Mouse (Mus musculus) heart, adult 11 months (tissue): ENCODE results near the gene Maml3.

ENCODE experiments used
- DNase-seq: peaks from one replicate; pipeline ENCODE4 v3.0.0; 2022

Maml3 gene

DNA sequence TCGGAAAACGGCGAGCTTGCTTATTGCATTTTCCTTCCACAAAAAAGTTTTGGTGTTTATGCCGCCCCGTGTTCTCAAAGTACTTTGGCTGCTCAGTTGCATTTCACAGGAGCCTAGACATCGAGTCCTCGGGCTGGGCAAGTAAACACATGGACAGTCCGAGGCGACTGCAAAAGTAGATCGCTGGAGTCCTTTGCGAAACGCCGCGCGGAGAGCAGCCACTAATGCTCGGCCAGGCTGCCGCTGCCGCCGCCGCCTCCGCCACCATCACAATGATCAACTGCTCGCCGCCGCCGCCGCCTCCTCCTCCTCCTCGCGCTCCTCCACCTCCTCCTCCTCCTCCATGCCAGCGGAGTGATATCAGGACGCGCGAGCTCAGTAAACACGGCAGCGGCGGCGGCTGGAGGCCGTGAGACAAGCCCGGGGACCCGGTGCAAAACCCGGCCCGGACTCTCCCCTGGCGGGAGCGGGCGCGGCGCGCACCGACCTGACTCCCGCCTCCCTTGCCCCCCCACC, at the start of gene Maml3:
Gene Maml3, minus strand, starts transcription at position 441 of the 516 bp plus-strand sequence.
- peak; percentile 99 for DNase-seq

DNA sequence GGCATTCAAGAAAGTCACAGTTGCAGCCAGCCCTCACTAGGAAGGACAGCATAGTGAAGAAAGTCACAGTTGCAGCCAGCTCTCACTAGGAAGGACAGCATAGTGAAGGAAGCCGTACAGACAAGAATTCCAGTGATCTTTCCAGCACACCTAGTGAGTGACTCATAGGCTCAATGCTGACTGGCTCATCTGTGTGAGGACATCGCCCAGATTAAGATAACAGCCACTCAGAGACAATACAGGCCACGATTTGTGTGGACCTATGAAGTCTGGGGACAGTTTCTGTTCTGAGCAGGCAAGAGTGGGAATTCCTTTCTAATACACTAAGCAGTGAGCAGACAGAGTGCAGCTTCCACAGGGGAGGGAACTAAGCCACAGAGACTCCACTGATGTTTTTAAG, 46.3 kb upstream of the Maml3 start:
- DNase-seq, result peak; percentile 69

DNA sequence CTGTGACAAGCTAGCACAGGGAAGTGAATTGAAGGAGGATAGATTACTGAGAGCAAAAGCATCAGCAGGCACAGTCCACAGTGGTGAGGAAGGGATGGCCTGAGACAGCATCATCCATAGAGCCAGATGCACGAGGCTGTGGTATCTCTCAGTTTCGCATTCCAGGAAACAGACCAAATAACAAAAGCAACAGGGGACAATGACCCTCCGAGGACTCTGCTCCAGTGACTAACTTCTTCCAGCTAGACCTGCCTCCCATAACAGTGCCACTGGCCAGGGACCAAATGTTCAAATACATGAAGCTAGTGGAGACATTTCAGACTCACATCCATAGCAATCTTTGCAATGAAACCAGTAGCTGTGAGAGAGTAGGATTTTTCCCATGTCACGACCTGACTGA, 43.4 kb upstream of the Maml3 start:
- DNase-seq, result peak; percentile 69

DNA sequence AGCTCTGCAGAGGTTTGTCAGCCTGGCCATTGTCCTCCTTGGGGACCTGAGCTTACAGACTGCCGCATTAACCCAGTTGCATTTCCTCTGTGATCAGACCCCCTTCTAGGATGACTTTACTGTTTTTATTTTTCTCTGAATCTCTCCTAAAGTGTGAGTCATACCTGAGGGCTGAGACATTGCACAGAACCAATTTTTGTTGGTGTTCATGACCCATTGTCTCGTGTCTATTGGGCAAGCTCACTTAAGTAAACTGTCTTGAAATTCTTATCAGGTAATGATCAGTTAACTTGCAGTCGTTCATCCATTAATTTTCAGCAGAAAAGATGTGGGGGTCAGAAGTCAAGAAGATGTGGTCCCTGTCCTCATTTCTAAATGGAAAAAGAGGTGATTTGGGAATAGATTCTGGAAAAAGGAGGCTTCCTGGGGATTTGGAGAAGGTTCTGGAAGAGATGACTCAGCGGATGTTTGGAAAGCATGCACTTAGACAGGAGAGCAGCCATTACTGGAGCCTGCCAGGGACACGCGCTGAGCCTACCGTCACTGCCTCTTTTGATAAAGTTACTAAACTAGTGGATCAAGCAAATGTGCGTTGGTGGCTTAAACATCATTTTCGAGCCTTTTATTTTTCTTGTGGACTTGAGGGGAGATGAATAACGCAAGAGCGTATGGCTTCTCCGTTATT, 40.0 kb upstream of the Maml3 start:
- DNase-seq, result peak; percentile 61

DNA sequence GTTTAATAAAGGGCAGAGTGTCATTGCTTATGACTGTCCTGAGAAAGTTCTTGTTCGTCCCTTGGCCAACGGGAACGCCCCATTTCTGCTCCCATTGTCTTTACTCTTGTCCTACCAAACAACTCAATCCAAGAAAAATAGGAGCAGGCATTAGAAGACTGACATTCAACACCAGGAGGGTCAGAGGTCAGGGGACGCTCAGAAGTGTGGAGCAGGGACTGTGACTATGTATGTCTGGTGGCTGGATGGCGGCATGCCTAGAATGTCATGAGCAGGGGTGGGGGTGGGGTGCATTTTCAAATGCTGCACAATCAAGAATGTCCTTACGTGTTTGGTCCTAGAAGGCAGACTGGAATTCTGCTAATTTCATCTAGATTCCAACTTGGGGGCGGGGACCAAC, 38.1 kb upstream of the Maml3 start:
- peak; percentile 42 for DNase-seq

DNA sequence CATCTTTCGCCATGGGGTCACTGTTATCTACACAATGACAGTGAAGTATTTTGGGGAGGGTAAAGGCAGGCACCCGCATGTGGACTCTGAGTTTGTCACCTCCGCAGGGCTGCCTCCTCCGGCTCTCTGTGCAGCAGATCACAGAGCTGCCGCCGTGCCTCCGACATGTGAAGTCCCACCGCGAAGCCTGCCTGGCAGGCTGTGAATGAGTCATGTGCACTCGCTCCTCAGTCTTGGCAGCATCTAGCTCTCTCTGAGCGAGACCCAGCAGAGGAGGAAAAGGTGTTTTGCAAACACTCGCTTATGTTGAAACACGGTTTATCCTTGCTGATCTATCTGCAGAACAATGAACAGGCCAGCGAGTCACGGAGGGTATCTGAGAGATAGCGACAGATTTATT, 35.3 kb upstream of the Maml3 start:
- peak; percentile 86 for DNase-seq

DNA sequence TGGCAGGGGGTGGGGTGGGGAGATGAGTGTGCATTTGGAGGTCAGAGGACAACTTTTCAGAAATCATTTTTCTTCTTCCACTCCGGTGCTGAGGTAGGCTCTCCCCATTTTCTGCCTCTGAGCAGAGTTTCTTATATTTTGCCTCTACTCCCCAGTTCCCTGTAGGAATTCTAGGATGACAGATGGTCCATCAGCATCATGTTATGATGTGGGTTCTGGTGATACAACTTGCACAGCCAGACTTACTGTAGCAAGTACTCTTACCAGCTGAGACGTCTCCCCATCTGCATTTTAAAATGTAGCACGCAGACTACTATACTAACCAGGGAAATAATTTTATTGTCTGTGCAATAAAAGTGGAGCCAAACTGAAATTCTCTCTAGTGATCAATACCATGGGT, 20.5 kb upstream of the Maml3 start:
- no peak for DNase-seq

DNA sequence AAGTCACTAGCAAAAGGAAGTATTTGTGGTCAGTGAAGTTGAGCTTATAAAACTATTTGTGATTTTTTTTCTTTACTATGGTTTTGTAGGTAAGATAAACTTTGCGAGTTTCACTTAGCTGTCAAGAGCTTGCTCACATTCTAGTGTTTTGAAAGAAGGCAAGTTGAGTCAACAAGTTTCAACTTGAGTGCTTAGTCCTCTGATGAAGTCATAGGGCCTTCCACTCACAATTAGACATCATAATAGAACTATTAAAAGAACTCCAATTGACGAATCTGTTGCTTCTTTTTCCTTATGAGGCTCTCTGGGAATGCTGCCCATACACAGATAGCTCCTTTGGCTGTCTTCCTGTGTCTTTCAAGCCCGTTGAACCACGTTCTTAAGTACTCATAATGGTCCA, 16.0 kb upstream of the Maml3 start:
- DNase-seq, result no peak

DNA sequence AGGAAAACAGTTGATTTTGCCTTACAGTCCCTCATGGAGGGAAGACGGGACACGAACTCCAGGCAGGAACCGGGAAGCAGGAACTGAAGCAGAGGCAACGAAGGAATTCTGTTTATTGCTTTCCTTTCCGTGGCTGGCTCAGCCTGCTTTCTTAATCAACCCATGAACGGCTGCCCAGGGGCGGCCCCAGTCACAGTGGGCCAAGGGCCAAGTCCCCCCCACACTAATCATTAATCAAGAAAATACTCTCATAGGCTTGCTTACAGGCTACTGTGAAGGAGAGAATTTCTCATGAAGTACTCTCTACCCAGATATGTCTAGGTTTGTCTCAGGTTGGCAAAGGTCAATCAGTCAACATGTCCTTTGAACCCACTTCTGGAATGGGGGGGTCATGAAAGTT, 14.3 kb upstream of the Maml3 start:
- DNase-seq, result no peak

DNA sequence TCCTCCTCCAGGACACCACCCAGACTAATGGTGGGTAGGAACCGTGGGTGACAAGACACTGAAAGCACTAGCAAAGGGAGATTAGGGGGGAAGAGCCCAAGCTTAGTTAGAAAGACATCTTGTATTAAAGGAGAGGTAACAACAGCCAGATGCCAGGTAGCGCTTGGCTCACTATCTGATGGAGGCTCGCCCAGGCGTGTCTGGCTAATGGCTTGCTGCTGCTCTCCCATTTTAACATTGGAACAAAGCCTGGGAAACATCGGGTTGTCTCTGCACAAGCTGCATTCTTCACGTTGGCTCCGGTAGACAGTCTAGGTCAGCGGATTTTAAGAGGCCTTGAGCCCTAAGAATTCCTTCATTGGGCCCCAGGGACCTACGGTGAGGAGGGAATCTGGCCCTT, 10.5 kb upstream of the Maml3 start:
- DNase-seq, result no peak

DNA sequence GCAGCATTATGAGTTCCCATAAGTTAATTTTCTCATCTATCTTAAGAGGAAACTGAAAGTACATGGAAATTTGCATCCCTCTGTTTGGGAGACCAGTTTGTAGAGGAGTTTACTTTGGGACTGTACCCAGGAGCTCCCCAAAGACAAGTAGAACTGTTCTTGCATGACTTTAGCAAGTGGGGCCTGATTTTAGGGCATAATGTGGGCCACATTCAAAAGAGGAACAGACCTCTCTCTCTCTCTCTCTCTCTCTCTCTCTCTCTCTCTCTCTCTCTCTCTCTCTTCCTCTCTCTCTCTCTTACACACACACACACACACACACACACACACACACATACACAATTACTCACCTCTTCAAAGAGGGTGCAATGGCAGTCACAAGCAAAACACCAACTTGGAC, 3.2 kb upstream of the Maml3 start:
- no peak for DNase-seq

DNA sequence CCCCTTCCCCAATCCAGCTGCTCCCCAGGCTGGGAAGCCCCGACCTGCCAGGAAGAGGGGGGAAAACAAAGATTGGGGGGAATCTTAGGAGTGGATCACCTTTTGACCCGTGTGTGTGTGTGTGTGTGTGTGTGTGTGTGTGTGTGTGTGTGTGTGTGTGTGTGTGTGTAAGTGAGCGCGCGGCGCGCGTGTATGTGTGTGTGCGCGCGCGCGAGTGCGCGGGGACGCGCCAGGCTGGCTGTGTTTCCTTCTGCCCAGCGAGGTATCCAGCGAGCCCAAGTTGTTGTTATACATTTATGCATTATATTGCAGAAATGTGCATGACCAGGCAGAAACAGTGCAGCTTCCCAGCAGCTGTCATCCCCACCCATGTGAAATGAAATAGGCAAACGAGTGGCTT, 280 bp upstream of the Maml3 start:
- peak; percentile 95 for DNase-seq

DNA sequence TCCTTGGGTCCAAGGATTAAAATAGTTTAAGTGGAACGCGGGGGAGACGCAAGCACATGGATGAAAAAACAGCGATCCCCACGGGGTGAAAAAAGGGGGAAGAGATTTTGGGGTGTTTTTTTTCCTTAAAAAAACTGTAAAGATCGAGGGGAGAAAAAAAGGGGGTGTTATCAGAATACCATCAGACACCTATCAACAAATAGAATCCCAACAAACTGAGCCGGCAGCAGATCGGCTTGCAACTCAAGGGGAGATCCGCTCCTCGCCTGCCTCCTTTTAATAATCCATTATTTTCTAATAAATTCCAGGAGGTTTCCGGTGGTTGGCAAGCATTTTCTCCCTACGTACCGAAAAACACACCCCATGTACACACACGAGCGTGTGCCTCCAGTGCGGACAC, 668 bp downstream of the Maml3 start:
- DNase-seq, result peak; percentile 89

DNA sequence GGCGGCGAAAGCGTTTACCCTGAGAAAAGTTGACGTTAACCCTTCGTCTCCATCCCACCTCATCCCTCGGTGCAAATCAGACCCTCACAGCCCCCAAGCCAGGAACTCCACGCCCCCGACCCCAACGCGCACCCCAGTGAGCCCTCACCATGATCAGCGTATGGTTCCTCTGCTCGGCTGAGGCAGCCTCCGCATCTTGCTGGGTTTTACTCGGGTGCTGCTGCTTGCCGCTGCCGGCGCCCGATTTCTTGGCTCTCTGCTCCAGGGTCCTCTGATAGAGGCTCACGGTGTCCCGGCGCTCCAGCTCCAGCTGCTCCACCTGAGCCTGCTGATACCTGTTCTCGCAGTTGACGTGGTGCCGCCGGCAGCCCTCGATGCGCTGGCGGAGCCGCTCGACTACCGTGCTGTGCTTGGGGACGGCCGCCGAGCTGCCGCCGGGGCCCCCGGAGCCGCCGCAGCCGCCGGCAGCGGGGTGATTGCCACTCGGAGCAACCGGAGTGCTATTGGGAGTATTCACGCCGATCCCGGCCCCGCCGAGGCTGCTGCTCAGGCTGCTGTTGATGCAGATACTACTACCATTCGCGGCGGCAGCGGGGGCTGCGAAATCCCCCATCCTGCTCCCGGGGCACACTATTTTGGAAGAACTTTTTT, 1.2 kb downstream of the Maml3 start:
- peak; percentile 97 for DNase-seq

DNA sequence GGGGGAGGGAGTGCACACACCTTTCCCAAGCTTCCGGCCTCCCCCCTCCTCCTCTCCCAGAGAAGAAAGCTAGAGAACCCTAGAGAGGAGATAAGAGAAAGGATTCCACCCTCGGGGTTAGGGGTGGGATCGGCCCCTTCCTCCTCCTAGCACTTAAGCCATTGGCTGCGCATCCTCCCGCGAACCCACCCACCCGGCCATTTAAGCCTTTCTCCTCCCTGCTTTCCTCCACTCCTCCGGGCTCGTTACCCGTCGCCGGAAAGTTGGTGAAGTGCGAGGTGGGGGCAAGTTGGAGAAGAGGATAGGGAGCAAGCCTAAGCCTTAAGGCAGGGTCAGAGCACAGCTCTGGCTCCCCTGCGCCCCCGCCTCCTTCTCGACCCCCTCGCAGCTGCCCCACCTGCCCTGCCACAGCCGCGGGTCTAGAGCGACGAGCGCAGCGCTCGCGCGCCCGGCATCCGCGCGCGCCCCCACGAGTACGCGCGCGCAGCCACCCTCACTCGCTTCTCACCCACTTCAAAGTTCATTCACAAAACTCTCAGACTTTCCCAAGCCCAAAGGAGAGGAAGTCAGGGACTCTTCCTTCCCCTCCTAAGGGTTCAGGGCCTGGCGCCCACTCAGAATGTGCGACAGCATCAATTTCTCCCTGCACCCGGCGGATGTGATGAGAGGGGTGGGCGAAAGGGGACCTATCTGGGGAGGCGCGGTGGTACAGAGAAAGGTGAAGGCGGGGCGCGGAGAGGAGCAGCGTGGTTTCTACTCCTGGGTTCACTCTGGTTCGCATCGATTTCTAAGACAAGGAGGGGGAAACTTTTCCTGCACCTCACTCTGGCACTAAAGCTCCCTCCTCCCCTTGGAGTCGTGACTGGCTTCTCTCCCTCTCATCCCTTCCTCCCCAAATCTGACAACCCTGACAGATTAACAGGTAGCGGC, 2.0 kb downstream of the Maml3 start:
- DNase-seq, result peak; percentile 99

DNA sequence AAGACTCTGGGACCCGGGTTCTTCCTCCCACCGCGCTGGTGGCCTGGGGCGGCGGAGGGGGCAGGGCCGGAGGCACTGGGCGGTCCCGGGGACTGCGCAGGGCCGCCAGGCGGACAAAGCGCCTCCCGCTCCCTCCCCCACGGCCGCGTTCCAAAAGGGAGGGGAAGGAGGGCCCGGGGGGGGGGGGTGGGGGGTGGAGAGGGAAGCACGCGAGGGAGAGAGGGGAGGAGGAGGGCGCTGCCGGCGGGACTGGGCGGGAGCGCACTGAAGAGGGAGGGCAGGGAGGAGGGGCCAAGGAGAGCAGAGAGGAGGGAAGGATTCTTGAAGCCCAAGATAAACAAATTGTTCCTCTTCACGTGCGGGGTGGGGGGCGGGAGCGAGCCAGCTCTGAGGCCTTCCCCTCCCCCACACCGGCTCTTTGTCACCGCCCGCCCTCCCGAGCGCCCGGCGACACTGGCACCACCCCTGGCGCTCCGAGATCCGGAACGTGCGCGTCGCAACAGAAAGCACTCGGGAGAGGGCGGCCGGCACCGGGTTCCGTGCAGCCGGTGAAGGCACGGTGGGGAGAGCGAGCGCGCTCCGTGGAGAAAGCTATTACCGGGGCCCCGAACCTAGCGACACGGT, 2.8 kb downstream of the Maml3 start:
- peak; percentile 99 for DNase-seq

DNA sequence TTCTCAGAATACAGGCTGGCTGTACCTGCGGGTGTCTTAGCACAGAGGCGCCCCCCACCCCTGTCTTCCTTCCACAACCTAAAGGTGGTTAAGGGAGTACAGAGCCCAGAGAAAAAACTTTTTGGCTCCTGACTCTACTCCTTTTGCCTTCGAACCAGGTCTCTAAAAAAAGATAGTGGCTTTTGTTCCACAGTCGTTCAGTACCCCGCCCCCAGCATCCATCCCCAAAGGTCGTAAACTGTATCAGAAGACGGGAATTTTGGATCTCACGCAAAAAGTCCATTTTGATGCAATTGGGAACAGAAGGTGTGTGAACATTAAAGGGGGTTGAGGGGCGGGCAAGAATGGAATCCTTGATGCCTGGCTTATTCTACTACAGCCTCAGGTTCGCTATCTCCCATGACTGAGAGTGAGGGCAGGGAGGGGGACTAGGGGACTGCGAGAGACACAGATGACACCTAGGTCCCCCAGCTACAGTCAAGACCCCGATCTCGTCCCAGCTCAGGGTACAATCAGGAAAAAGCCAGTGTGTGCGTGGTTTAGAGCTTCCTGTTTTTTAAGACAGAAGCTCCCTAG, 3.4 kb downstream of the Maml3 start:
- no peak for DNase-seq

DNA sequence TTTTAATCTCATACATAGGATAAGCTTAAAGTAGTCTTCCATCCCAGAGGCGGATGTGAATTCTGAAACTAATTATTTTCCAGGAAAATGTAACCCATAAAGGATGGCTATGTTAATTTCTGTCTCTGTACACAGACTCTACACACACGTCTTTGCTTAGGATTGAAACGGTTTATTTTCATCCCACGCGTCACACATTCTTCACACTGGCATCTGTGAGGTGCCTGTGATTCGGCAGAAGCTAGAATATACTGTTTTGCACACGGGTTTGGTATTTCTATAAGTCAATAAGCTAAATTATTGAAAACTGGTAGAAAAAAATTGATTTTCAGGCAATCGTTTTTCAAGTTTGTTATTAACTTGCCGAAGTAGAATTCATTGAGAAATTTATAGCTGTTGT, 4.0 kb downstream of the Maml3 start:
- DNase-seq, result no peak

DNA sequence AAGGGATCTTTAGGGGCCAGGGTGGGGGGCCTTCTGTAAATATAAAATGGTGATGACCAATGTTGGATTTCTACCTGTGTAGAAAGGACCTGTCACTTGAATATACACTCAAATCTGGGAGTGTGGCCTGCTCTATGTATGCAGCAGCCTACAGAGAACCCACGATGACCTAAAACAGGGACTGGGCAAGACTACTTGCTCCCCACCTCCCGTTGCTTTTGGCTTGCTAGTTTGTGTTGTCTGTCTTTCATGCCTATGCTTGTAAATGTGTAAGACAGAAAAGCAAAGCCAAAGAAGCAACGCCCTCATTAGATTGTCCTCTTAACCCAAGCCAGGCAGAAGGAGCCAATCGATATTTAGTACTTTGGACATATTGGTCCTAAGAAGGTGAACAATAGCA, 4.6 kb downstream of the Maml3 start:
- no peak for DNase-seq

DNA sequence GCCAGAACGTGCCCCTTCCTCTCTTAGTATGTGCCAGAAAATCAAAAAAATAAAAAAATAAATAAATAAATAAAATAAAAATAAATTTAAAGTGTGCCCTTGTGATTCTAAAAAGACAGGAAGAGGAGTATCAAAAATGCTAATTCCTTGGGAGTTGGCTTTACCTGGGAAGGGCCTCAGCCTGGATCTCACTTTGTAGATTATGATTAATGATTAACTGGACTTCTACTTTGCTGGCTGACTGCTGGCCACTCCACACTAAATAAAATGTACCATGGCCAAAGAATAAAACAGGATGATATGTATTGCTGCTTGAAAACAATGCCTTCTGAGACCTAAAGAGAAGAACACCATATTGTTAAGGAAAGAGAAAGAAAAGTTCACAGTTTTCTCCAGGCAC, 5.6 kb downstream of the Maml3 start:
- DNase-seq, result no peak

DNA sequence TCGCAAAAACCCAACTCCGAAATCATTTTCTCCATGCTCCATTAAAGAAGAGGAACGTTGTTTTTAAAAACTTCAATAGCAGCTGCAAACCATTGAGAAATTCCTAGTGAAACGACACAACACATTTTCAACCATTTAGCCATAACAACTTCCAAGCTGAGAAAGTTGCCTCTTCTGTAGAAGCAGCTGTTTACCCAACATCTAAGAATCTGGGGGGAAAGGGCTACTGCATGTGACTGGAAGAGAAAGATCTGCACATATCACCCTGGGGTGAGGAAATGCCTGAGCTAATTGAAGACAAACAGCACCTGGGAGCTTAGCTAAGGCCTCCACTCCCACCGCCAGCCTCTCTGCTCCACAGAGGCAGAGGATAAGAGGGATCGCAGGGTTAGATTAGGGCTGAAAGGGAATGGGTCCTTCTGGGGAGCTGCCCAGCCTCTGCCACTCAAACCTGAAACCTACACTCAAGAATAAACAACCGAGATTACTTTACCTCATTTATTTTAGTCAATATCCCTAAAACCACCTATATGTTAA, 13.5 kb downstream of the Maml3 start:
- DNase-seq, result no peak

DNA sequence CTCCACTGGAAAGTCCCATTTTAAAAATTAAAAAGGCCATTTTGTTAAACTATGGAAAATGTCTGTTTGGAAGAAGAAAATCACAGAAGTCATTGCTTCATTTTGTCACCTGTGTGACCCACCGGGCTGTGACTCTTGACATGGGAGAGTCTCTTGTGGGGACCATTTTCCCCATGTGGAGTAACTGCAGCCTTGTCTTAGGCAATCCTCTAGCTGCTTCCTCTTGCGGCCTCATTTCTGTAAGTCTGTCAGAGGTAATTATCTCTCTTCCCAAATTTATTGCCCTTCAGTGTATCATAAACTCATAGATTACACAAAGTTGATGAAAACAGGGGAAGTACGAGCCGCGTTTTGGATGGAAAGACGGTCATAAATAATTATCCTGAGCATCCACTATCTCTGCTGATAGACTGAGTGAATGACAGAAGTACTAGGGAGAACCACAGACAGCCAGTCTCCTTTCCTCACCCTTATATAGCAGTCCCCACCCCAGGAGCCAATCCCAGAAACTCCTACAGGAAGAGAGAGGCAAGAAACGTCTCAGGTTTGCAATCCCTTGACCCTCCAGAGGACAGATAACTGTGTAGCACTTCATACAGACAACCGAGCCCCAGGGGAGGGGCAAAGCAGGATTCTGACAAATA, 14.5 kb downstream of the Maml3 start:
- DNase-seq, result no peak
